Mouse (Mus musculus): ENCODE measurements around the gene Mars.

- TF ChIP-seq CTCF (IDR thresholded peaks at IDR 0.05; ENCODE audit: control insufficient read depth, insufficient read depth, insufficient read length), result no peak
- no peak for TF ChIP-seq MAX (IDR thresholded peaks at IDR 0.05)
- no peak for TF ChIP-seq MYOG (IDR thresholded peaks at IDR 0.05; ENCODE audit: control insufficient read depth, extremely low read depth, insufficient read length)
- no peak for TF ChIP-seq USF1 (IDR thresholded peaks at IDR 0.05; ENCODE audit: low read depth)
Observed at GRCm38 (mm10) chr10:127262548-127263398, 48.8 kb downstream of the Mars start, which contains the start of gene Kif5a.

Measured in C2C12 (cell line).